Mouse (Mus musculus) heart, postnatal 0 days (tissue): ENCODE data around the gene Pde6b. TPM values are rescaled to one million over a fixed set of nuclear protein-coding genes. Genes with fewer than 3 reads are reported as not detected.

Experiments
- ATAC-seq: fragments of 200-750 bp; cut with Nextera tagmentation; 2 replicates; pipeline ENCODE4 v1.8.0; 2017; ENCODE audit warnings: low read depth, moderate number of reproducible peaks, moderate library complexity; ENCODE audit not compliant: insufficient read depth
- DNase-seq: peaks from one replicate; pipeline ENCODE4 v3.0.0-alpha.2; 2016; ENCODE audit warnings: low spot score
- H3K27ac ChIP-seq: fragments of 300-500 bp; sonication (generic); 2 replicates; pipeline ENCODE4 v1.5.1; 2014; ENCODE audit warnings: low read depth, mild to moderate bottlenecking
- H3K27me3 ChIP-seq: fragments of 300-500 bp; sonication (generic); 2 replicates; pipeline ENCODE4 v1.6.1; 2014; ENCODE audit warnings: low read length, mixed read lengths; ENCODE audit not compliant: control insufficient read depth, insufficient read depth
- H3K36me3 ChIP-seq: fragments of 300-500 bp; sonication (generic); replicated peaks from 2 replicates; pipeline ENCODE4 v1.6.1; 2014; ENCODE audit warnings: low read length, mixed read lengths; ENCODE audit not compliant: control insufficient read depth, insufficient read depth
- H3K4me1 ChIP-seq: fragments of 300-500 bp; sonication (generic); 2 replicates; pipeline ENCODE4 v1.6.1; 2014; ENCODE audit warnings: antibody characterized with exemption; ENCODE audit not compliant: control insufficient read depth, insufficient read depth
- H3K4me2 ChIP-seq: fragments of 300-500 bp; sonication (generic); 2 replicates; pipeline ENCODE4 v1.6.1; 2014; ENCODE audit warnings: low read depth, mild to moderate bottlenecking, low read length, moderate library complexity
- H3K4me3 ChIP-seq: fragments of 300-500 bp; sonication (generic); 2 replicates; pipeline ENCODE4 v1.5.1; 2014; ENCODE audit warnings: low read depth, low read length
- H3K9ac ChIP-seq: fragments of 300-500 bp; sonication (generic); replicated peaks from 2 replicates; pipeline ENCODE4 v1.6.1; 2014; ENCODE audit warnings: low read depth, low read length, mixed read lengths
- H3K9me3 ChIP-seq: fragments of 300-500 bp; sonication (generic); replicated peaks from 2 replicates; pipeline ENCODE4 v1.6.1; 2016; ENCODE audit warnings: low read length; ENCODE audit not compliant: control insufficient read depth
- CTCF ChIP-seq: IDR thresholded peaks from 2 replicates; pipeline ENCODE4 v1.5.1; 2016; ENCODE audit warnings: antibody characterized with exemption, control low read depth, low read depth
- EP300 ChIP-seq: IDR thresholded peaks from 2 replicates; pipeline ENCODE4 v1.6.1; 2016; ENCODE audit warnings: antibody characterized with exemption, low read depth
- WGBS: fragments of 180-500 bp; shearing (Covaris S2); extraction: QIAGEN DNeasy Blood & Tissue Kit; methylation state at CpG from one replicate; pipeline ENCODE4 v1.1.7; 2014; 5-methylcytosine and 5-hydroxymethylcytosine counted together
- polyA plus RNA-seq: library from polyadenylated mRNA; unstranded; fragments of >200 nt; fragmentation: Nextera tagmentation; extraction: Ambion mirVana; gene quantifications from 2 replicates; pipeline ENCODE4 v1.2.1, GENCODE M21; 2015
- total RNA-seq: library from RNA; depleted of rRNA; stranded (reverse); fragments of >200 nt; gene quantifications from 2 replicates; pipeline ENCODE4 v1.2.3, GENCODE M21; 2014; ENCODE audit warnings: low replicate concordance

The Pde6b gene
- total and polyA plus RNA-seq, 2 experiments from 2014 or later, result 0.15 TPM; not detected in 1

DNA sequence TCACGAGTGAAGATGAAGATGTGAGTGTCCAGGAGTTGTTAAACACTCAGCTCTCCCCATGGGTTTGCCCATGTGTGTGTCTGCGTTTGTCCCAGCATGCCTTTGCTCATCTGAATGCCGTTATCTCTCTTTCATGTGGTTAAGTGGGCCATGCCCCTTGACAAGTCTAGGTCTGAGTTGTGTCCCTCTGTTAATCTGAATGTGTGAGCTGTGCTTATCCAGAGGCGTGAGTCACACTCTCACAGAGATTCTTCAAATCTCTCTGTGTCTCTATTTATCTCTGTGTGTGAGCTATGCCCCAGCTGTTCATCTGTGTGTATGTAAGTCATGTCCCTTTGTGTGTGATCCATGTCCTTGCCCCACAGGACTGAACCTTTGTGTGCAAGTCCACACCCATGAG lies 15.3 kb downstream of the Pde6b start:
- no peak overlapping the region for H3K27ac ChIP-seq
- no peak overlapping the region for H3K4me3 ChIP-seq
- ATAC-seq, result no peak
- no peaks in the 10 kb centered on the region for H3K27me3 ChIP-seq
- H3K36me3 ChIP-seq, result no peaks in the 10 kb centered on the region
- no peaks in the 10 kb centered on the region for H3K4me1 ChIP-seq
- WGBS, result 55% methylated on average over 4 of the region's 4 CpGs
- no peak overlapping the region for H3K9ac ChIP-seq
- H3K9me3 ChIP-seq, result 0 out of 2 replicates have a peak, but pooled peaks cover 2% of the 10 kb centered on the region
- H3K4me2 ChIP-seq, result no peak overlapping the region
- DNase-seq, result no peak
- TF ChIP-seq CTCF (no peak), EP300 (no peak)

DNA sequence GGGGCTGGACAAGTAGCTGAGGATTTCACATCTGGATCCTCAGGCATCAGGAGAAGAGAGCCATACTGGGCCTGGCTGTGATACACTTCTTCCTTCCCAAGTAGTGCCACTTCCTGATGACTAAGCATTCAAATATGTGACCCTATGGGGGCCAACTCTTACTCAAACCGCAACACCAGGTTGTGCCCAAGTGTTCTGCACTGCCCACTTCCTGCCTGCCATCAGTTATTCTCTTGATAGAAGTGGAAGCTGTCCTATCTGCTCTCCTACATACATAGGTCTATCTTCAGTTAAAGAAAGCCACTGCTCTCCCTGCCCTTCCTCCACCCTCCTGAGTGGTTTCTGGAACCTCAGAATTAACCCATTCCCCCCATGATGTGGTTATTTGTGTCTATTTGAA lies 17.3 kb downstream of the Pde6b start:
- no peak overlapping the region for H3K4me3 ChIP-seq
- H3K4me2 ChIP-seq, result no peak overlapping the region
- H3K27ac ChIP-seq, result no peak overlapping the region
- H3K27me3 ChIP-seq, result no peaks in the 10 kb centered on the region
- no peak for DNase-seq
- no peaks in the 10 kb centered on the region for H3K4me1 ChIP-seq
- 53% methylated on average over 1 of the region's 1 CpGs for WGBS
- ATAC-seq, result no peak
- TF ChIP-seq EP300 (no peak), CTCF (no peak)
- no peaks in the 10 kb centered on the region for H3K36me3 ChIP-seq
- H3K9ac ChIP-seq, result no peak overlapping the region
- 0 out of 2 replicates have a peak, but pooled peaks cover 4% of the 10 kb centered on the region for H3K9me3 ChIP-seq

DNA sequence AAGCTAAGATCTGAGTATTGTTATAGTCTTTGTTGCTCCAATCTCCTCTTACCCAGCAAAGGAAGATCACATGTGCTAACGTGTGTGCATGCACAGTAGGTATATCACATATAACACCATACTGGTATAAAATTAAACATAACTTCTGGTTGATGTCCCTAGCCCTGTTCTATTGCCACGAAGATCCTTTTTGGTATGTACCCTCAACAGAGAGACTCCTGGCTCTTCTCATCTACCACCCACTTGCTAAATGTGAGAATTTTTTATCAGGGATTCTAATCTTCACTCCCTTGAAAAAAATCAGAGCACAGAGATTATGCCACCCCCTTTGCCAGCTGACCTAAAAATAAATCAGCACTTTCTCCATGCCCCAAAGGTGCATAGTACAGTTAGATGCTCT lies 18.8 kb downstream of the Pde6b start:
- H3K9ac ChIP-seq, result no peak overlapping the region
- no peak overlapping the region for H3K27ac ChIP-seq

DNA sequence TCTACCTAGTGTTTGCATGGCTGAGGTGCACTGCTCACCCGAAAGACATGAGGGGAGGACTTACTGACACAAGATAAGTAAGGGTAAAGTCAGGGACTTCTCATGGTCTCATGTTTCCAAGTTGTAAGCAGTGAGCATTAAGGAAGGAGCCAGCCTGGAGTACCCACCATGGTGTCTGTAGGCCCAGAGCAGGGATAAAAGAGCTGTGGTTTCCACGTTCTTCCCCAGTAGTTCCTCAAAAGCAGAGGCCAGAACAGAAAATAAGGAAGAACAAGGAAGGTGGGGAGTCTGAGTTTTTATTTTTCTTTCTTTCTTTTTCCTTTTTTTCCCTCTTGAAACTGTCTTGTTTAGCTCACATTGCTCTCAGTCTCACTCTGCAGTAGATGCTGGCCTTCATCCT lies 26.5 kb downstream of the Pde6b start:
- DNase-seq (no peak), ATAC-seq (no peak)
- 61% methylated on average over 2 of the region's 2 CpGs for WGBS
- no peaks in the 10 kb centered on the region for H3K9me3 ChIP-seq
- TF ChIP-seq CTCF (no peak), EP300 (no peak)
- no peaks in the 10 kb centered on the region for H3K27me3 ChIP-seq
- H3K4me3 ChIP-seq, result no peak overlapping the region
- no peak overlapping the region for H3K27ac ChIP-seq
- H3K4me2 ChIP-seq, result no peak overlapping the region
- no peaks in the 10 kb centered on the region for H3K4me1 ChIP-seq
- no peak overlapping the region for H3K9ac ChIP-seq
- H3K36me3 ChIP-seq, result no peaks in the 10 kb centered on the region

More for the DNA sequence above, 18.8 kb downstream of the Pde6b start:
- WGBS, result 64% methylated on average over 2 of the region's 2 CpGs
- DNase-seq, result no peak
- Histone ChIP-seq H3K4me3 (no peak overlapping the region), H3K27me3 (no peaks in the 10 kb centered on the region), H3K9me3 (0 out of 2 replicates have a peak, but pooled peaks cover 4% of the 10 kb centered on the region), H3K4me2 (no peak overlapping the region), H3K36me3 (no peaks in the 10 kb centered on the region), H3K4me1 (no peaks in the 10 kb centered on the region)
- no peak for ATAC-seq
- no peak for TF ChIP-seq EP300
- no peak for TF ChIP-seq CTCF

DNA sequence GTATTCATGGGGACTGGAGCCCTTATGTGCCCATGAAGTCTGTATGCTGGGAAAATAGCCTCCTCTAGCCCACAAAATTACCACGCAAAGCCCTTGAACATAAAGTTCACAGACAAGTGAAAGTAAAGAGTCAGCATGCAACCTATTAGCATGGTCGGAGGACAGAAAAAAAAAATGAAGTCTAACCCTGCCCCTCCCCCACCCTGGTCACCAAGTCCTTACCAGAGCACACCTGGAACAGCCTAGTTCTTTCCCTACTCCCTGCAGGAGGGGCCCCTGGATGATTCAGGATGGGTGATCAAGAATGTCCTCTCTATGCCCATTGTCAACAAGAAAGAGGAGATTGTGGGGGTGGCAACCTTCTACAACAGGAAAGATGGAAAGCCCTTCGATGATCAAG lies 34.5 kb downstream of the Pde6b start:
- 69% methylated on average over 3 of the region's 3 CpGs for WGBS

DNA sequence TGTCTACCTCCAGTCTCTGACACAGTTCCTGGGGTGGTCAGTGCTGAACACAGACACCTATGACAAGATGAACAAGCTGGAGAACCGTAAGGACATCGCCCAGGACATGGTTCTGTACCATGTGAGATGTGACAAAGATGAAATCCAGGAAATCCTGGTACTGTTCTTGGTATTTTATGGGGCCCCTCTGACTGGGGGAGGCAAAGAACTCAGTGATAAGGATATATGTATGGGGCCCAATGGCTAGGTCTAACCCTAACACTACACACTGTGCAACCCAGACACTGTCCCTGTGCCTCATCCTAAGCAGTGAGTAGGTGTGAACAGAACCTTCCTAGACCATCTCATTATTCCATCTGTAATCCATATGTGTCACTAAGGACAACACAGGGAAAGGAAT lies 35.2 kb downstream of the Pde6b start:
- Histone ChIP-seq H3K4me2 (no peak overlapping the region), H3K9me3 (no peaks in the 10 kb centered on the region), H3K27ac (no peak overlapping the region), H3K36me3 (no peaks in the 10 kb centered on the region), H3K4me1 (no peaks in the 10 kb centered on the region), H3K9ac (no peak overlapping the region), H3K27me3 (no peaks in the 10 kb centered on the region), H3K4me3 (no peak overlapping the region)
- DNase-seq, result no peak
- ATAC-seq, result no peak
- 77% methylated on average over 2 of the region's 2 CpGs for WGBS
- TF ChIP-seq EP300 (no peak), CTCF (no peak)

More for the DNA sequence above, 34.5 kb downstream of the Pde6b start:
- Histone ChIP-seq H3K4me3 (no peak overlapping the region), H3K27ac (no peak overlapping the region), H3K4me2 (no peak overlapping the region), H3K27me3 (no peaks in the 10 kb centered on the region), H3K36me3 (no peaks in the 10 kb centered on the region), H3K9ac (no peak overlapping the region), H3K4me1 (no peaks in the 10 kb centered on the region), H3K9me3 (no peaks in the 10 kb centered on the region)
- TF ChIP-seq CTCF (no peak), EP300 (no peak)
- no peak for ATAC-seq
- DNase-seq, result no peak
